Mouse (Mus musculus): ENCODE results near the gene Gfm2.

The Gfm2 gene

GRCm38 (mm10) chr13:97227795-97228194, 90.1 kb downstream of the Gfm2 start:
- no peak for DNase-seq (ENCODE audit: low read depth, low spot score)

GRCm38 (mm10) chr13:97230101-97230500, 92.4 kb downstream of the Gfm2 start:
- DNase-seq (ENCODE audit: low read depth, low spot score) = no peak
